Mouse (Mus musculus): ENCODE measurements around the gene Cd3g.

- no peak for TF ChIP-seq CTCF (IDR thresholded peaks at IDR 0.05)
- no peak for TF ChIP-seq EP300 (IDR thresholded peaks at IDR 0.05)
Measured at GRCm38 (mm10) chr9:44981104-44981503, 873 bp upstream of the Cd3g start.

Measured in lung, postnatal 0 days (tissue).